Mouse (Mus musculus): Measurements from ENCODE around the gene Aunip.
"Not testable (repeated sequence)": the region's sequence is repeated elsewhere in the genome, so short reads cannot be mapped to it uniquely, and the experiment has no call there.

Aunip gene

DNA sequence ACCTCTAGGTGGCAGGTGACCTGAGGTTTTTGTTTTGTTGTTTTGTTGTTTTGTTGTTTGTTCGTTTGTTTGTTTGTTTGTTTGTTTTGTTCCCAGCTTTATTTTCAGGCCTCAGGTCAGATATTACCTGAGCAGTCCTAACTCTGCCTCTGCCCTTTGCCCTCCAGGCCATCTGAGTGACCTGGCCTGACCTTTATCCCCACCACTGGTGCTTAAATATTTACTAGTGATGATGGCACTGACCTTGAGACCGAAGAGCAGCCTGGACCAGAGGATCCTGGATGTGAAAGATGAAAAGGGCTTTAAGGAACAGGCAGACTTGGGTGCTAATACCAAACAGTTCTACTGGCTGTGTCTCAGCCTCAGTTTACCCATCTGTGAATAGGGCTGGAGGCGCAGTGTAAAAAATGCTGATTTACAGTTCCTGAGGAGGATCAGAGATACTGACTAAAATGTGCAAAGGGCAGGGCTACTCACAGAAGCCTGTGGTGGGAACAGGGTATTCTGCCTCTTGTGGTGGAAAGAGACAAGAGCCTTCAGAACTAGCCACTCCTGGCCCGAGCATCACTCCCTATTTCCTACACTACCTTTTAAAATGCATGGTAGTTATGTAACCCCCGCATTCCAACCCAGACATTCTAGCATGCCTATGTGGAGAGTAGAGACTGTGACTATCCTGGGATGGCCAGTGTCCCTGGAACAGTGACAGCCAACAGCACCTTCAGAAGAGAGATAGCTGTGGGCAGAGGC is 25.5 kb upstream of the Aunip start:
- DNase-seq (ENCODE audit: low spot score), result no peak

DNA sequence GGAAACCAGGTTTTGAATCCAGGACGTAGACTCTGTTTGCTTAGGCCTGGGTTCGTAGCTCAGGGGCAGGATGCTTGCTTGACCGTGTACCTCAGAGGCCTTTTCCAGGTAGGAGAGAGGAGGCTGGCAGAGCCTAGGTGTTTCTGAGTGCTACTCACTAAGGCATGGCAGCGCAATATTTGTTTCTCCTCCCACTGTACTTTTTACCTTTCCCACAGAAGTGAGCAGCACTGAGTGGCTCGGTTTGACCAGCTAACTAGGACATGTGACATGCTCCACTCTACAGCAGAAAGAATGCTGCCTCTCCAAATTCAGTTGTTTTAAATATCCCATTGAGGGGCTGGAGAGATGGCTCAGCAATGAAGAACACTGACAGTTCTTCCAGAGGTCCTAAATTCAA is 22.6 kb upstream of the Aunip start:
- no peak for DNase-seq (ENCODE audit: low spot score)

DNA sequence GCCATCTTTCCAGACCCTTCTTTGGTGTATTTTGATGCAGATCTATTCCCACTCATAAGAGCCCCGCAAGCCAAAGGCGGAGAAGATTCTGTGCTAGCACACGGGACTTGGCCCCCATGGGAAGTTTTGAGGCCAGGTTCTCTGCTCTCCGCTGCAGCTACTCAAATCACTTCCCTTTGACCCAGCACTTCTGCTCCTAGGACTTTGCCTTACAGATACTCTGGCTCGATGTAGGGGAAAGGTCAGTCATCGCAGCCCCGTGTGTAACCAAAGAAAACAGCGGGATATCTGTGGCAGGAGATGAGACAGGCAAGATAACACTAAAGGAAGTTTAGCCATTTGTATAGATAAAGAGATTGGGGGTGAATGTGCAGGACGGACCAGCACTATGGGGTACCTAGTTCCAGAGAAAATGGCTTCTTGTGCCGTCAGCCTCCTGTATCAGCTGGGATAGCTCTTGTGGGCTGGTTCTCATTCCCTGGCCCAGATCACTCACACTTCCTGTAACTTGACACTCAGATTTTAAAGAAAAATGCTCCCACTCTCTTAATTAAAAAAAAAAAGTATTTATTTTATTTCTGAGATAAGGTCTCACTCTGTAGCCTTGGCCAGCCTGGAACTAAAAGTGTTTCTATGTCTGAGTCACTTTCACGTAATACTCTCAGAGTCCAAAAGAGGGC is 20.7 kb upstream of the Aunip start:
- DNase-seq (ENCODE audit: low spot score), result no peak

DNA sequence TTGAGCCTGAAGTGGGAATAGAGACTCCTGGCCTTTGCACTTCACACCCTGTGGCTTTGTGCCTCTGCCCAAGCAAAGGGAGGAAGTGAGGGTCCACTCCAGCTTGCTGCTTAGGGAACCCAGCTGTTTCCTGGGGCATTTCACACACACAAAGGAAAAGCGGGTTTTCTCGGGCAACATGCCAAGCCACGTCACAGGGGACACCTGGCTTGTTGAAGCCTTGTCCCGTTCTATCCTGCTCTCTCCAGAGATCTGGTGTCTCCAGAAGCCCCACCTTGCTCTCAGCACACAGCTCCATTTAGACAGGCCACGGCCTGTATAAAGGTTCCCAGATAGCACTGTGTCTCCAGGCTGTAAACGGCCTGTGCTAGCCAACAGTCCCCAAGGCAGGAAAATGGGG is 19.1 kb upstream of the Aunip start:
- no peak for DNase-seq (ENCODE audit: low spot score)

DNA sequence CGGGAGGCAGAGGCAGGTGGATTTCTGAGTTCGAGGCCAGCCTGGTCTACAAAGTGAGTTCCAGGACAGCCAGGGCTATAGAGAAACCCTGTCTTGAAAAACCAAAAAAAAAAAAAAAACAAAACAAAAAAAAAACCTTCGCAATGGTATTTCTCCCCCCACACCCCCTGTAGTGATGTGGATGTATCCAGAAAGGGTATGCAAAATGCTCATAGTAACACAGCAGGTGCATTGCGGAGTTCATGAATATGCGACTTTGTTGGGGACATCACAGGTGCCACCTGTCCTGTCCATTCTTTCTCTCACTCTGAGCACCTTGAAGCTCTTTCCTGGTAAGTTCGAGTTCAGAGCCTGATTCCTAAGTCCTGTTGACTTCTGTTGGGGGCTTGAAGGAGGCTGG is 16.6 kb upstream of the Aunip start:
- not testable (repeated sequence) for DNase-seq (ENCODE audit: low spot score)

DNA sequence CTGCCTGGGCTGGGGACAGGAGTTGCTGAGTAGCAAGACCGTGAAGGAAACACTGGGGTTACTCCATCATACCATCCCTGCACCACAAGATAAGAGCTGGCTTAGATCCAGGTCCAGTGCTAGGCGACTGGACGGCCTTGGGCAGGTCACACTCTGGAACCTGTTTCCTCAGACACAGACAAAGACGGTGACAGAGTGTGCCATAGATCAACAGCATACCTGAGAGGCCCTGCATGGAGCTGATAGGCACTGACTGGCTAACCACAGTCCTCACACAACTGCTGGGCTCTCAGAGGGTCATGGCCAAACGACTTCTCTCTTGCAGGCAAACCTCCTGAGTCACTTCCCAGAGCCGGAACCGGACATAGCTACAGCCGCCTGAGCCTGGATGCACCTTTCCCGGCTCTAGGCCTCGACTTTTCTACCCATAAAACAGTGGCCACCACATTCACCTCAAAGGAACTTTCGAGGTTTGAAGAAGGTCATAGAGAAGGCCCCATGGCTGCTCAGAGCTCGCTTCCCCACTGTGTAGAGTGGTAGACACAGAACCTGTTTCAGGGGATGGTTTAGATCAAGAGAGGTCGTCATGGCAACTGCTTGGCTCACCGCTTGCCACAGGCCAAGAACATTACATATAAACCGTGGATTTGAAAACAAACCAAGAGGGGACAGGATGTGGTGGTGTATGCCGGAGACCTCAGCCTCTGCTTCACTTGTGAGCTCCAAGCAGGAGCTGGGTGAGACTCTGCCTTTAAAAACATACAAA is 15.8 kb upstream of the Aunip start:
- no peak for DNase-seq (ENCODE audit: low spot score)

DNA sequence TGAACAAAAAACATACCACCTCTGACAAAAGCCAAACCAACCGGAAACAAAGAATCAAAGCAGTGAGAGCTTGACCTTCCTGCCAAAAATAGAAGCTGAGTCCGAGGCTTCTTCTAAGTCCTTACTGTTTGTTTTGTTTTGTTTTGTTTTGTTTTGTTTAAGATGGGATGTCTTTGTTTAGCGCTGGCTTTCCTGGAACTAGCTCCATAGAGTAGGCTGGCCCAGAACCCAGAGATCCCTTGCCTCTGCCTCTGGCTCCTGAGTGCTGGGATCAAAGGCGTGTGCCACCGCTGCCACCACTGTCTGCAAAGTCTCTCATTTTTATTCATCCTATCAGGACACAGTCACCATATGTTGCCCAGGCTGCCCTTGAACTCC is 15.3 kb upstream of the Aunip start:
- DNase-seq (ENCODE audit: low spot score), result no peak

DNA sequence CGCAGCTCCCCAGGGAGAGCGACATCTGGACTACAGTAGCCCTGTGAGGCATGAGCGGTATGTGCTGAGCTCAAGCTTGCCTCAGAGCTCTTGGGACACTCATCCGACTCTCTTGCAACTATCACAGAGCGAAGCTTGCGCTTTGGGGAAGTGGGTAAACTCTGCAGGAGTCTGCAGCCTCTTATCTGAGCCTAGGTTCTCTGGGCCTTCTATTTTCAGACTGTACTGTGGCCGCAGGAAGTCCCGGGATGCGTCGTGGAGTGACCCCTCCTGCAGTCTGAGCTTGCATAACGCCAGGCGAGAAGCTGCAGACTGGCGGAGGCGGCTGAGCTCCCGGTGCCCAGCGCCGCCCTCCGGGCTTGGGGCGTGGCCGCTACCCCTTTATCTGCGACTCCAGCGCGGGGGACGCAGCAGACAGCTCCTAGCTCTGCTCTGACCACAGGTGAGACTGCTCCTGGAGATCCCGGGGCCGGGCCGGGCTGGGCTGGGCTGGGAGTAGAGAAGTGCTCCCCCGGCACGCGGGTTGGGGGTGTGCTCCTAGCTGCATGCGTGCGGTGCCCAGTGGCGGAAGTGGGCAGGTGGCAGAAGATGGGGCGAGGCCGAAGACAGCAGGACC is 14.1 kb upstream of the Aunip start, which contains the start of gene Paqr7:
Gene Paqr7 (plus strand): TSS at position 103 of the 616 bp plus-strand sequence.
- DNase-seq (ENCODE audit: low spot score), result no peak

DNA sequence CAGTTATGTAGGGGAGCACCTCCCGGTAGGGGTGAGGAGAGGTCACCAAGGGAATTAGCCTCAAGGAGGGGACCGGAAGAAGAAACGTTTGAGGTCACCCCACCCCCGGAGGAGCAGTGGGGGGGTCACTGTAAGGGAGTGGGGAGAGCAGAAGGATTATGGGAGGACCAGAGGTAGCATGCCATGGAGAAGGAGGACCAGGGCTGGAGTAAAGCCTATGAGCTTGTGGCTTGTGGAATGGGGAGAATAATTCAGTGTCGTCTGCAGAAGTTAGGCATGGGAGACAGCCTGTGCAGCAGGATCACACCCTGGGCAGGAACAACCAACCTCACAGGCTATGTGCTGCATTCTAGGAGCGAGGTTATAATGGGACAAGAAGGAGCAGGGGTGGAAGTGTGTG is 13.6 kb upstream of the Aunip start:
- DNase-seq (ENCODE audit: low spot score), result no peak

DNA sequence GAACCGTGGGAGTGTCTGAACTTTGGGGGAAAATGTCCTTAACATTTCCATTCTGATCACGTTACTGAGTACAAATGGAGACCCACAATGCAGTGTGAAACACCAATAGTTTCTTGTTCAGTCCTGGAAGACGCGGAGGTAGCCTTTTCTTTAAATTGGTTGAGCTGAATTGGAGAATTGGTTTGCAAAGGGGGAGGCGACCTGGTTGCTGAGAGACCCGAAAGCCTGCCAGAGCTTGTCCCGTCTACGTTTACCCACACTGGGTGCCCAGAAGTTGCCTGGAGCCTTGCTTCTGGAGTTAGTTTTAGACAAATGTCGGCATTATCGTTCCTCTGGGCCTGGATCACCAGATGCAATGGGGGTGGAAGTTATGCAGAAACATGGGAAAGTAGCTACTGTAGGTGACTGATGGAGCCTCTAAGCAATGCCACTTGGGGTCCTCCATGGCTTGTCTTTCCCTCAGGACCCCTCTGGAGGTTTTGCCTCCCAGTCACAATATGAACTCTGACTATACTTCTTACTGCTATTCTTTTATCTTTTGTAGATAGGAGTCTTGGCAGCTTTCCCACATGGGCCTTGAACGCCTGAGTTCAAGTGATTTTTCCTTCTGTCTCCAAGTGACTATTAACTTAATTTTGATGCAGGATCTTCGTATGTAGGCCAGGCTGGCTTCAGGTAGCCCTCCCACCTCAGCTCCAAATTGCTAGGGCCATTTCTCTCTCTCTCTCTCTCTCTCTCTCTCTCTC is 12.6 kb upstream of the Aunip start:
- no peak for DNase-seq (ENCODE audit: low spot score)

DNA sequence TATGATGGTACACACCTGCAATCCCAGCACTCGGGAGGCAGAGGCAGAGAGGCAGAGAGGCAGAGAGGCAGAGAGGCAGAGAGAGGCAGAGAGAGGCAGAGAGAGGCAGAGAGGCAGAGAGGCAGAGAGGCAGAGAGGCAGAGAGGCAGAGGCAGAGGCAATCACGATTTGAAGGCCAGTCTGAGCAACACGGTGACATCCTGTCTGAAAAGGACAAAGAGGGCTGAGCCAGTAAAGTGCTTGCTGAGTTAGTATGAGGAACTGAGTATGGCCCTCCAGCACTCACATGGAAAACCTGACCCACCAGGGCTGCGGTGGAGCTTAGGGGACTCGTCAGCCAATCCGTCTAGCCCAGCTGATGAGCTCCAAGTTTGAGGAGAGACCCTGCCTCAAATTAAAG is 11.8 kb upstream of the Aunip start:
- not testable (repeated sequence) for DNase-seq (ENCODE audit: low spot score)

DNA sequence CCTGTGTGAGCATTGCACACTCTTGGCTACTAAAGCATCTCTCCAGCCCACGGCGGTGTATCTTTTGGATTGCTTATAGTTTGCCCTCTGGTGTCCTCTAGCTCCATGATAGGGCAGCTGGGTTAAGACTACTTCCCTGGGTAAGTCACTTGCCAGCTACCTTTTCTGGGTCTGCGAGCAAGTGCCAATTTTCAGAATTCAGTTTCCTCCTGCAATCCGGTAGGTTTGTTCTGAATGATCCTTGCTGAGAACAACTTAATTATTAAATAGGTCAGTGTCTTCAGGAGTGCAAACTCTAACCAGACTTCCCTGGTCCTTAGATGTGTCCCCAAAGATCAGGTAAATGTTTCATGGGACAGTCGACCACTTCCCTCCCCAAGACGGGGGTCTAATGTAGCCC is 9.7 kb upstream of the Aunip start:
- DNase-seq (ENCODE audit: low spot score), result no peak

DNA sequence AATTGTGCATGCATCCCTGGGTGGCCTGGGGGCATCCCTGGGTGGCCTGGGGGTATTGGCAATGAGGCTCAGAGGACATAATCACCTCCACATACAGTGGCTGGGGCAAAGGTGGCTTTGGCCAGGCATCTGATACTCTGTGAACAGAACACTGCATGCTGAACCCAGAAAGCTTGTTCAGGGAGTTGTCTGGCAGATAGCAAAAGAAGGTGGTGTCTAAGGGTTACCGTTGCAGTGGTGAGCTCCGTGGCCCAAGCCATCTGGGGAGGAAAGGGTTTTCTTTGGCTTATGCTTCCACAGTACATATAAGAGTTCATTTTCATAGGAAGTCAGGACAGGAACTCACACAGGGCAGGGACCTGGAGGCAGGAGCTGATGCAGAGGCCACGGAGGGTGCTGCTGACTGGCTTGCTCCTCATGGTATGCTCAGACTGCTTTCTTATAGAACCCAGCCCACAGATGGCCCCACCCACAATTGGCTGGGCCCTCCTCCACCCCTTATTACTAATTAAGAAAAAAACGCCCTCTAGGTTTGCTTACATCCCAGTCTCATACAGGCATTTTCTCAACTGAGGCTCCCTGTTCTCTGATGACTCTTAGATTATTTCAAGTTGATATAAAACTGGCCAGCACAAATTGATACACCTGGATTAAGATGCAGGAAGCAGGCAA is 7.0 kb upstream of the Aunip start:
- no peak for DNase-seq (ENCODE audit: low spot score)

DNA sequence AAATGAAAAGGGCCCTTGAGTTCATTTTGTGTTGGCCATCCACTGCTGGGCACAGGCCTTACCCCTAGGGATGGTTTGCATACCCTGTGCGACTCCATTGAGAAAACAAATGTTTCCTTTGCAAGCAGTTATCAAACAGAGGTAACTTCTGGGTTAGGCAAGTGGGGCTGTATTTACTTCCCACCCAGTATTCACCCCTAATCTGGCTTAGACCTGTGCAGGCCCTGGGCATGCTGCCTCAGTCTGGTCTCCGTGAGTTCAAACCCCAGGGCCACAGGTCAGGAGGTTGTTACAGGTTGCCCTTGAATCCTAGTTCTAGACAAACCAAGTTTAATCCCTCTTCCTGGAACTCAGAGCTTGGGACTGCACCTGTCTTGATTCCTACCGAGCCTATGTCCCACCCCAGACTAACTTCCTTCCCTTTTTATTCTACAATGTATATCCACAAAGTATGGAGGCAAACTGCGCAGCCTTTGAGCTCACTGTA is 5.5 kb upstream of the Aunip start:
- no peak for DNase-seq (ENCODE audit: low spot score)

DNA sequence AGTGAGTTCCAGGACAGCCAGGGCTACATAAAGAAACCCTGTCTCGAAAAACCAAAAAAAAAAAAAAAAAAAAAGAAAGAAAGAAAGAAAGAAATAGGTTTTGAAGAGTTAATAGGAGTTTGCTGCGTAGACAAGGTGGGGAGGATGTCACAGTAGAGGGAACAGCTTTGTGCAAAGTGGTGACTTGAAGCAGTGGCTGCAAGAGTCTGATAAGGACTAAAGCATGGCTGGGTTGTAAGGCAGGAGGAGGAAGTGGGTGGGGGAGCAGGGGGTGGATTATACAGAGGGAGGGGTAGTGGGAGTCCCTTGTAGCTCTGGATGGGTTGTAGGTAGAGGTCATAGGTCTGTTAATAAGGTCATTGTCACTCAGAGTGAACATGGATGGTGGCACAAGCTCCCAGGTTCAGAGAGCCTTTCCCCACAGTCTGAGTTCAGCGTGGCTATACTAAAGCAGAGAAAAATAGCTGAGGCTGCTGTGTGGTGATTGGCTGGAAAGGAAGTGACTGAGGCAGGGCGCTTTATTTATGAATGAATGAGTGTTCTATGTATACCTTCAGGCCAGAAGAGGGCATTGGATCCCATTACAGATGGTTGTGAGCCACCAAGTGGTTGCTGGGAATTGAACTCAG is 4.7 kb upstream of the Aunip start:
- DNase-seq (ENCODE audit: low spot score), result no peak

DNA sequence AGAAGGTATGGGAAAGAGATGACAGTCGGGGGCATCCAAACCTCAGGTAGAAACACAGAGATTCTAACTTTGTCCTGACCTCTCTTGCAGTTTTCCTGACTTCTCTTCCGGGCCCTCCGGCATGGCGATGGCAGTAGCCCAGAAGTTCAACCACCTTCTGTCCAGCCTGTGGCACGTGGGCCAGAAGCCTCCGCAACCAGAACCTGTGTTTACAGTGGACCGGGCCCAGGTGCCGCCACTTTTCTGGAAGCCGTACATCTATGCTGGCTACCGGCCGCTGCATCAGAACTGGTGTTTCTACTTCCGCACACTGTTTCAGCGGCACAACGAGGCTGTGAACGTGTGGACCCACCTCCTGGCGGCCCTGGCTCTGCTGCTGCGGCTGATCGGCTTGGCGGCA is 4.1 kb upstream of the Aunip start:
- no peak for DNase-seq (ENCODE audit: low spot score)

DNA sequence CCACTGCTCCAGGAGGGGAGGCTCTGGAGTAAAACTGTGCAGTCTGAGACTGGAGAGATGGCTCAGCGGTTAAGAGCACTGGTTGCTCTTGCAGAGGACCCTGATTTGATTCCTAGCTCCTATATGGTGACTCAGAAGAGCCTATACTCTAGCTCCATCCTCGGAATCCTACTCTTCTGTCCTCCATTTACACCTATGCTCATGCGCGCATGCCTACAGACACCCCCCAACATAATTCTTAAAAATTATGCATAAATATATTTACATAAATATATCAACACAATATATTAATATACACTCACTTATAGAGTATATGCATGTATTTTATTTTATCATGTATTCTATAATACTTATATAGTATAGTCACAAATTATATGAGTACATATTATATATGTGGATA is 403 bp upstream of the Aunip start:
- no peak for DNase-seq (ENCODE audit: low spot score)

DNA sequence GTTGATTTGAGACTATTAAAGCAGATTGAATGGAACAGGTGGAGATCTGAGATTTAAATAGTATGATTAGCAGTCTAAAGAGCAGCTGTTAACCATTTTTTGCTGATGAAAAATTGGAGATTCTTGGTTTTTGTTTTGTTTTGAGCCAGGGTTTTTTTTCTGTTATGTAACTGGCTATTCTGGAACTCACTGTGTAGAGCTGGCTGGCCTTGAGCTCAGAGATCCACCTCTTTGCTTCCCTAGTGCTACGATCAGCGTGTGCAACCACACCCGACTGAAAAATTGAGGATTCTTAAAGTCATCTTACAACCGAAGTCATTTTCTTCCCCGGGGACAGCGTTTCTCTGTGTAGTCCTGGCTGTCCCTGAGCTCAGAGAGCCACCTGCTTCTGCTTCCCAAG is 931 bp downstream of the Aunip start:
- no peak for DNase-seq (ENCODE audit: low spot score)

DNA sequence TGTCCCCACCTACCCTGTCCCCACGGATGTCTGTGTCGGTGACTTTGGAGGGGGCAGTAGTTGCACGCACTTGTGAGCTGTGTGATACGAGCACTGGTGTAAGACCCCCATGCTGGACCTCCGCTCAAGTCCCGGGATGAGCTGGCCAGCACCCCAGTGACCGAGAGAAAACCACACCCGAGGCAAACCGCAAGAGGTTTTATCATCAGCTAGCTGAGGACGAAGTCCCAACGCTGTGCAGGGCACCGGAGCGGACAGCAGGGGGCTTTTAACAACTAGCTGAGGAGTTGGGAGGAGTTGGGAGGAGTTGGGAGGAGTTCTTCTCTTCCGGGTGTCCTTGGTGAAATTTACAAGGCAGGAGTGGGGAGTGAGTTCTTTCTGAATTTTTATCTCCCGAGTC is 2.0 kb downstream of the Aunip start:
- no peak for DNase-seq (ENCODE audit: low spot score)

DNA sequence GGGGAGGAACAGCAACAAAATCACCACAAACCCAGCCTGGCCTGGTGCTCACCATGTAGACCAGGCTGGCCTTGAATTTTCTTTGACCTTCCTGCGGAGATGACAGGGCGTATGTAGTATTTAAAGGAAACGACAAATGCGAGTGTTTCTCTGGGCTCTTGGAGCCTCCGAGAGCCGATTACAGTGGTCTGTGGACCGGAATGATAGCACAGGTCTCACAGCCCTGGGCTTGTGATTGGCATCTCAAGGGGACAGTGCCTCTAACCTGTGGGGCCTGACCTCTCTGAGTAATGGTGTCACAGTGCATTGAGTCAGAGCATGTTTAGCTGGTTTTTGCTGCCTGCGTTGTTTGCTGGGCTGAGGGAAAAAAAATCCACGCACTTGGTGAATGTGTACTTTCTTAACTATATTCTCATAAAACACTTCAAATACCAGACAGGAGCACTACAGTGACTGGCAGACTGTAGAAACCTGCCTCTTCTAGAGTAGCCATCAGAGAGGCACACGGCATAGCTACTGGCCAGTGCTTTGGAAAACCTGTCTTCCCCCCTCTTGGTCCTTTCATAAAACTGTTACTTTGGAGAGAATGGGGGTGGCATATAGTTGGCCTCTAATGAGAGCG is 3.6 kb downstream of the Aunip start:
- DNase-seq (ENCODE audit: low spot score), result no peak
